Mouse (Mus musculus): Measurements from ENCODE around the gene Apba1. TPM values are rescaled to one million over a fixed set of nuclear protein-coding genes. Genes with fewer than 3 reads are reported as not detected.

The Apba1 gene
- total RNA-seq (2021), result 4.1 and 9.3 TPM in 2 replicates
- long read RNA-seq, experiment 1, partial matches to known transcripts, result 0 of 2 reads
- long read RNA-seq, experiment 1, other reads (novel, unspliced or antisense), result 2 of 2 reads
- long read RNA-seq, experiment 2, result 0 reads

- peak; percentile 78 for DNase-seq
Observed at GRCm38 (mm10) chr19:23758554-23759321, at the start of gene Apba1. TSS of gene Apba1 (plus strand) at chr19:23758887.

GRCm38 (mm10) chr19:23746506-23746905 is 12.2 kb upstream of the Apba1 start:
- DNase-seq, result no peak

- peak; percentile 12 for DNase-seq
Observed at GRCm38 (mm10) chr19:23757011-23757410, 1.7 kb upstream of the Apba1 start.

DNA sequence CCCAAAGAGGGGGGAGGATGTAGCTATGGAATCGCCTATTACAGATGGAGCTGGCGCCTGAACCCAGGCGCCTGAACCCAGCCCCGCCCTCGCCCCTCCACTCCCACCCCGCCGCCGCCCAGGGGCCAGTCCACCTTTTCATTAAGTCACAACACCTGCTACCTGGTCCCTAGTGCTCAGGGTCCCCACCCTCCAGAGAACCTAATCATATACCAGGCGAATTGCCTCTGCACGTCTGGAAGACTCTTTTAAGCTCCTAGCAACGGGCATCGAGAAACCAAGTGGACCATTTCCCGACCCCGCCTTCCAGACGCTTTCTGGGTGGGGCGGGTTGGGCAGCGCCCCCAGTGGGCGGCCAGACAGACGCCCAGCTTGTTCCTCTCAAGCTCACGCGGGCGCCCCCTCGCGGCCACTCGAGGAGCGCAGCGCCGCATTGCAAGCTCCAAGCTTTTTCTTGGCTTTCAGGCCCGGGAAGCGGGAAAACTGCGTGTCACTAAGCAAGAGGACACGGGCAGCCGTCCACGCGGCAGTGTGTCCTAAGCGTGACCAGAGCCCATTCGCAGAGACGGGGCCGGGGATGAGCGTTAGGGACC is 630 bp upstream of the Apba1 start:
- DNase-seq, result peak; percentile 97

DNA sequence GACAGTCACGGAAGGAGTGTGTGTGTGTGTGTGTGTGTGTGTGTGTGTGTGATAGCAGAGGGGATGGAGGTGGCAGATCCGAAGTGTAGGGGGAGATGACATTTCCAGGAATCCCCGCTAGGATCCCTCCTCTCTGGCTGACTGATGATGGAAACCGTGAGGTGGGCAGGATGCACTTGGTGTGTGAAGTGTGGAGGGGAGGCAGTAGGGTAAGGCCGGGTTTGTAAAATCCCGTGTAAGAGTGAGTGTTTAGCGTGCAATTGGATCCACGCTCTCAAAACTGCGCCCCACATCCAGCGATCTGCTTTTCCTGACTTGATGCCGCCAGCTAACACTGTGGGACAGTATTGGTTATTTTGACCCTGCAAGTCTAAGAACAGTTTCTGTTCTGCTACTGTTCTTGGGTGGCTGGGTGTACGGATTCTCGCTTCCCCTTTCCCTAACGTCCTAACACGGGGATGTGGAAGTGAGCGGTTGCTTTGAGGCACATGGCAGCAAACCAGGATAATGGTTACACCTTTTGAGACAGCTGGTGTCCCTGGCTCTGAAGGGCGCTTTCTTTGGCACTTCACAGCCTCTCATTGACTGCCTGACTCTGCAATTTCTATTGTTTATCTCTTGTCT is 747 bp downstream of the Apba1 start:
- no peak for DNase-seq

GRCm38 (mm10) chr19:23763371-23763770 is 4.7 kb downstream of the Apba1 start:
- DNase-seq, result no peak

DNA sequence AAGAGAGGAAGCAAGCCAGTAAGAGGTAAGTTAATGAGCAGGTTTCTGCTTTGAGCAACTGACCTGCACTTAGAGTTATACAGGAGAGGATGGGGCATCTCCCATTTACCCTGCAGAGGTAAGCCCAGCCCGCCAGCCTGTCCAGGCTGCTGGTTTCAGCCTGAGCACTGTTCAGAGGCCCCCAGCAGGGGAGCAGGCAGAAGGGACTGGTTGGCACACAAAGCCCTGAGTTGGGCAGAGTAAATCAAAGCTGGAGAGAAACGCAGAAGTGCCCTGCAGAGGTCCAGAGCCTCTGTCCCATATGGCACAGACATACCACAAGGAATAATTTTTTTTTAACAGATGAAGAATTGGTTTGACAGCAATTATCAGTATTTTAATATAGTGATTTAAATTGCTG is 5.4 kb downstream of the Apba1 start:
- no peak for DNase-seq

- no peak for DNase-seq
Observed at GRCm38 (mm10) chr19:23768864-23769263, 10.2 kb downstream of the Apba1 start.

DNA sequence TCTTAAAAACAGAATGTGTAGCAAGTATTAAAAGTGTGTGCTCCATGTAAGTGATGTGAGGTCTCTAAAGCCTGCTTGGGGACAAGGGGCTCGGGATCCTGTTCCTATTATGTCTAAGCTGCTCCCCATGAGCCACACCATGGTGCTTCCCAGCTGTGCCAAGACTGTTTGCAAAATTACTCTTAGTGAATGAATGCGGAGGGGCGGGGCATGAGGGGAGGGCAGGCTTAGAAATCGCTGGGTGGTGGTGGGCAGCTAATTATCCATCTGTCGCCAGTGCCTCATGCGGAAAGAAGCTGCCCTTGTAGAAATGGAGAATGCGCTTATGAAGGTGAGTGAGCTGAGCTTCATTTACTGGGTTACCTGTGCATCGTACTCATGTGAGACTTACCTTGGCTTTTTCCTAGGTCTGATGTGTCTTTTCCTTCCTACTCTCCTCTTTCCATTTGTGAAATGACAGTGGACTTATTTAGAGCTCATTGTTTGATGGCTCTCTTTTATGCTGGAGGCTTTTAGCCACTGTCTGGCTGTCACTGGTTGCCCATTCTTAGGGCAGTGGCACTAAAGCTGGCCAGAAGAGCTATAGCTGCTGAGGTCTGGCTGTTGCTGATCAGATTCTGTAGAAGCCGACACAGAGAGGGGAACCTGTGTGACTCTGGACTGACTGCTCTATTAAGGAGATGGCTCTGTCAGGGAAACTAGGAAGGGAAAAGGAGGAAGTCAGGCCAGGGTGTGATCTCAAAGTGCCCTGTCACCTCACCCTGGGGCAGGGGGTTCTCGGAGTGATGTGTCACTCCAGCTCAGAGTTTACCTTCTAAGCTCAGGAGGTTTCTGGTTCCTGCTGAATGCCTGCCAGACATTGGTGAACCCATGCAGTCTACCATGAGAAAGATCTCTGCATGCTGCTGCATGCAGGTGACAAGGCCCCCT is 12.1 kb downstream of the Apba1 start:
- no peak for DNase-seq

DNA sequence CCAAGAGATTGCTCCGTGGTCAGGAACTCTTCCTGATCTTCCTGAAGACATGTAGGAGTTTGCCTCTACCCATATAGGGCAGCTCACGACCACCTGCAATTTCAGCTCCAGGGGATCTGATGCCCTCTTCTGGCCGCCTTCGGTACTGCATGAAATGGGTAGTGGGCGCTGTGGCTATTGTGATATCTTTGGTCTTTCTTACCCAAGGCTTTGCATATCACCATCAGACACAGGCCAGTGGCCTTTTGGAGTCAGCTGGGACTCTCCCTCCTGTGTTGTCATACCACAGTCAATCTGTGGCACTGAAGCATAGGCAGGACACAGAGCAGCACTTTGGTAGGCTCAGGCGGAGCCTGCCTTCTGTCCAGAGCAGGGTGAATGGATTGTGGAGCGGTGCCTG is 13.3 kb downstream of the Apba1 start:
- DNase-seq, result no peak

GRCm38 (mm10) chr19:23775356-23775755 is 16.7 kb downstream of the Apba1 start:
- no peak for DNase-seq

GRCm38 (mm10) chr19:23779130-23779529 is 20.4 kb downstream of the Apba1 start:
- DNase-seq, result no peak

DNA sequence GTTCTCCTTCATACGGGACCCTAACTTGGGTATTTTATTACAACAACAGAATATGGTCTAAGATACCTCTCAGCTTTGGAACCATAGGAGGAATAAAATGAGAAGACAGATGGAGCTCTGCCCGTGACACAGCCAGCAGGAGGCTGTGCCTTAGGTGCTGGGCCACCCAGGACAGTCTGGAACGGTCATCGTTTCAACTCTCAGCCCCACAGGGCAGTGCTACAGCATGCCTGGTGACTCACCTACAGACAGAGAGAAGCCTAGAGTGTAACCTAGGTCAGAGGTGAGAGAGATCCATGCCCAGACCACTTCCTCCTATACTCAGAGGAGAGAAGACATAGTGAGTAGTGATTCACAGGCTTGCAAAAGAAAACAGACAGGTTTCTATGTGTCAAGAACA is 21.4 kb downstream of the Apba1 start:
- no peak for DNase-seq

- DNase-seq, result no peak
Observed at GRCm38 (mm10) chr19:23781968-23782367, 23.3 kb downstream of the Apba1 start.

- DNase-seq, result no peak
Observed at GRCm38 (mm10) chr19:23788420-23789132, 29.9 kb downstream of the Apba1 start.

DNA sequence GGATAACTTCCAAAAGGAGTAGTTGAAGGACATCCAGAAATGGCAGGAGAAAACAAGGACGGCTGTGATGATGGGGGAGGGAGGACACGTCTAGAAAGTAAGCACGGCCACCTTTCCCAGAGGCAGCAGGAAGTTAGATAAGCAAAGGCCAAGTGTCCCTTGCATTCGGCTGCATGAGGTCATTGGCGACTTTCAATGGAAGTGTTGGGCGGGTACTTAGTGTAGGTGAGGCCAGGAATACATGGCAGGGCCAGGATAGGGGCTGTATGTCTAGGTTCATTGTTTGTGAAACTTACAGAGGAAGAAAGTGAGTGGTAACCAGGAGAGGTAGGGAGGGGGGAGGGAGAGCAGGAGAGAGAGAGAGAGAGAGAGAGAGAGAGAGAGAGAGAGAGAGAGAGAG is 33.0 kb downstream of the Apba1 start:
- DNase-seq, result no peak

GRCm38 (mm10) chr19:23792559-23792958 is 33.9 kb downstream of the Apba1 start:
- no peak for DNase-seq

- no peak for DNase-seq
Observed at GRCm38 (mm10) chr19:23794491-23794890, 35.8 kb downstream of the Apba1 start.

- no peak for DNase-seq
Observed at GRCm38 (mm10) chr19:23795156-23795555, 36.5 kb downstream of the Apba1 start.

DNA sequence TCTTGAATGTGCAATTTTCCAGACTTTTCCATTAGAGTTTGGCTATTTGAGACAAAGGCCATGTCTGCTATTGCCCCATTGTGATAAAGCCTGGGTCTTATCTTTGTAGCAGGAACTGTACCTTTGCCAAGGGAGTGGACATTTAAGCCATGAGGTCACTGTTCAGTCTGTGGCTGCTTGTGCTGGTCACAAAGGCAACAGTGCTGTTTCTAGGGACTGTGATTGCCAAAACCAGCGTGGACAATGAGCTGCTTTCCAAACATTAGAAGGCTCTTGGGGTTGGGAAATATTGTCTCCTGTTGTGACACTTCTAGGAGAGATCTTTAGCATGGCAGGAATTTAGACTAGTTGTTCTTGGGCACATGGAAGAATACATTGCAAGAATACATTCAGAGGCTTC is 42.5 kb downstream of the Apba1 start:
- peak; percentile 23 for DNase-seq

- DNase-seq, result no peak
Observed at GRCm38 (mm10) chr19:23803221-23803870, 44.7 kb downstream of the Apba1 start.

Data from adrenal gland, postnatal 14 days (tissue).